ENCODE assay signal across 24 mouse cellular contexts in genomic region chr7:125645413-125645812, GRCm38 (mm10). TPM values are rescaled to one million over a fixed set of nuclear protein-coding genes. Genes with fewer than 3 reads are reported as not detected.
DNase-seq lines count a peak whose midpoint lies in the region; ATAC-seq and TF ChIP-seq lines count a peak whose summit lies in the region.
"Had no signal": no experiment of that assay in that cellular context is flagged by ENCODE, and none has a peak within 500 bp of the region (broad histone marks: within the 10 kb centered on the region; RNA-seq: fewer than 3 reads in every experiment).

No protein-coding gene starts in this region.

- H3K9ac ChIP-seq in embryonic facial prominence, embryonic 14.5 days (ENCODE audit: low read depth, low read length): no peak overlapping the region
- H3K9ac ChIP-seq in intestine, postnatal 0 days (ENCODE audit: low read depth, low read length): no peak overlapping the region
- no peak overlapping the region for H3K9ac ChIP-seq in intestine, embryonic 16.5 days (ENCODE audit: low read depth, low read length)
- H3K9ac ChIP-seq in midbrain, postnatal 0 days (replicated peaks; ENCODE audit: low read length, poor library complexity, severe bottlenecking): no peak overlapping the region
- no peak overlapping the region for H3K9ac ChIP-seq in midbrain, embryonic 11.5 days (ENCODE audit: low read length)
- H3K9ac ChIP-seq: embryonic facial prominence, embryonic 15.5 days; heart, embryonic 13.5 days; hindbrain, embryonic 12.5 days had no signal

- H3K27ac ChIP-seq in embryonic facial prominence, embryonic 14.5 days (replicated peaks; ENCODE audit: low read depth, low read length): no peak overlapping the region
- H3K27ac ChIP-seq in embryonic facial prominence, embryonic 10.5 days (replicated peaks): no peak overlapping the region
- 0 out of 2 replicates have a peak overlapping the region, but pooled peaks have one; percentile 15 for H3K27ac ChIP-seq in intestine, postnatal 0 days (ENCODE audit: low read depth, low read length)
- H3K27ac ChIP-seq in intestine, embryonic 16.5 days (ENCODE audit: low read length): no peak overlapping the region
- no peak overlapping the region for H3K27ac ChIP-seq in midbrain, postnatal 0 days (ENCODE audit: low read depth, low read length)
- no peak overlapping the region for H3K27ac ChIP-seq in midbrain, embryonic 11.5 days (ENCODE audit: low read depth, low read length)
- H3K27ac ChIP-seq: embryonic facial prominence, embryonic 15.5 days; forebrain, embryonic 10.5 days; gastrocnemius, adult 2 months; heart, embryonic 13.5 days; hindbrain, embryonic 12.5 days had no signal

- TF ChIP-seq CTCF in intestine, postnatal 0 days (IDR thresholded peaks at IDR 0.05; ENCODE audit: low read depth): no peak
- no peak for TF ChIP-seq CTCF in midbrain, postnatal 0 days (IDR thresholded peaks at IDR 0.05)

- no peak overlapping the region for H3K4me2 ChIP-seq in embryonic facial prominence, embryonic 14.5 days (ENCODE audit: low read depth, low read length)
- H3K4me2 ChIP-seq in intestine, postnatal 0 days (replicated peaks; ENCODE audit: low read depth): no peak overlapping the region
- H3K4me2 ChIP-seq in intestine, embryonic 16.5 days (ENCODE audit: low read depth, low read length): no peak overlapping the region
- H3K4me2 ChIP-seq in midbrain, postnatal 0 days (ENCODE audit: low read depth, low read length, poor library complexity, severe bottlenecking): no peak overlapping the region
- no peak overlapping the region for H3K4me2 ChIP-seq in midbrain, embryonic 11.5 days
- H3K4me2 ChIP-seq: embryonic facial prominence, embryonic 15.5 days; heart, embryonic 13.5 days; hindbrain, embryonic 12.5 days had no signal

- ATAC-seq in embryonic facial prominence, embryonic 14.5 days (ENCODE audit: low read depth): no peak
- ATAC-seq in intestine, postnatal 0 days: no peak
- no peak for ATAC-seq in intestine, embryonic 16.5 days
- no peak for ATAC-seq in midbrain, postnatal 0 days (ENCODE audit: low FRiP score)
- ATAC-seq in midbrain, embryonic 11.5 days (ENCODE audit: low FRiP score): no peak
- ATAC-seq: CD4-positive, CD25-positive, alpha-beta regulatory T cell, adult 4 months; forebrain, embryonic 16.5 days; hindbrain, embryonic 16.5 days had no signal

- H3K27me3 ChIP-seq in embryonic facial prominence, embryonic 14.5 days (replicated peaks; ENCODE audit: control insufficient read depth, insufficient read depth, low read length): no peaks in the 10 kb centered on the region
- no peaks in the 10 kb centered on the region for H3K27me3 ChIP-seq in embryonic facial prominence, embryonic 10.5 days (replicated peaks; ENCODE audit: low read depth, poor library complexity, severe bottlenecking)
- H3K27me3 ChIP-seq in intestine, postnatal 0 days (replicated peaks; ENCODE audit: control insufficient read depth, insufficient read depth, low read length): no peaks in the 10 kb centered on the region
- no peaks in the 10 kb centered on the region for H3K27me3 ChIP-seq in intestine, embryonic 16.5 days (replicated peaks; ENCODE audit: control insufficient read depth, insufficient read depth, low read length)
- no peaks in the 10 kb centered on the region for H3K27me3 ChIP-seq in midbrain, postnatal 0 days (ENCODE audit: insufficient read depth, low read length)
- no peaks in the 10 kb centered on the region for H3K27me3 ChIP-seq in midbrain, embryonic 11.5 days (ENCODE audit: control insufficient read depth, insufficient read depth, low read length)
- H3K27me3 ChIP-seq: embryonic facial prominence, embryonic 15.5 days; heart, embryonic 13.5 days; hindbrain, embryonic 12.5 days had no signal

- no peak overlapping the region for H3K4me3 ChIP-seq in embryonic facial prominence, embryonic 14.5 days (ENCODE audit: low read depth, low read length)
- H3K4me3 ChIP-seq in embryonic facial prominence, embryonic 10.5 days: no peak overlapping the region
- no peak overlapping the region for H3K4me3 ChIP-seq in intestine, postnatal 0 days (ENCODE audit: low read depth, low read length)
- H3K4me3 ChIP-seq in intestine, embryonic 16.5 days (ENCODE audit: low read length): no peak overlapping the region
- no peak overlapping the region for H3K4me3 ChIP-seq in midbrain, postnatal 0 days (ENCODE audit: low read depth, low read length)
- H3K4me3 ChIP-seq in midbrain, embryonic 11.5 days (ENCODE audit: low read depth, low read length): no peak overlapping the region
- H3K4me3 ChIP-seq: embryonic facial prominence, embryonic 15.5 days; erythroblast, embryonic 14.5 days; forebrain, embryonic 10.5 days; gastrocnemius, adult 2 months; heart, embryonic 13.5 days; hindbrain, embryonic 12.5 days had no signal

- 88% methylated on average over 7 of the region's 7 CpGs for WGBS in embryonic facial prominence, embryonic 14.5 days
- WGBS in embryonic facial prominence, embryonic 10.5 days: 90% methylated on average over 7 of the region's 7 CpGs
- WGBS in intestine, postnatal 0 days: 87% methylated on average over 7 of the region's 7 CpGs
- 86% methylated on average over 7 of the region's 7 CpGs for WGBS in intestine, embryonic 16.5 days
- 81% methylated on average over 7 of the region's 7 CpGs for WGBS in midbrain, postnatal 0 days
- WGBS in midbrain, embryonic 11.5 days: 95% methylated on average over 7 of the region's 7 CpGs

- peaks cover 98% of the 10 kb centered on the region for H3K36me3 ChIP-seq in embryonic facial prominence, embryonic 14.5 days (ENCODE audit: control insufficient read depth, insufficient read depth, low read length)
- H3K36me3 ChIP-seq in embryonic facial prominence, embryonic 10.5 days (replicated peaks): peaks cover 100% of the 10 kb centered on the region
- H3K36me3 ChIP-seq in intestine, postnatal 0 days (ENCODE audit: control insufficient read depth, insufficient read depth): peaks cover 98% of the 10 kb centered on the region
- peaks cover 55% of the 10 kb centered on the region for H3K36me3 ChIP-seq in intestine, embryonic 16.5 days (ENCODE audit: control insufficient read depth, insufficient read depth, low read length)
- peaks cover 94% of the 10 kb centered on the region for H3K36me3 ChIP-seq in midbrain, postnatal 0 days (ENCODE audit: insufficient read depth, low read length)
- H3K36me3 ChIP-seq in midbrain, embryonic 11.5 days (ENCODE audit: control insufficient read depth, insufficient read depth, low read length): peaks cover 54% of the 10 kb centered on the region

- peak; percentile 10 for DNase-seq in embryonic facial prominence, embryonic 14.5 days (ENCODE audit: low spot score)
- no peak for DNase-seq in embryonic facial prominence, embryonic 10.5 days (ENCODE audit: low spot score)
- peak; percentile 38 for DNase-seq in midbrain, postnatal 0 days (ENCODE audit: low spot score)
- no peak for DNase-seq in midbrain, embryonic 11.5 days (ENCODE audit: low spot score, missing footprints)
- DNase-seq in ovary, postnatal 10 days (ENCODE audit: low spot score): no peak
- DNase-seq: adrenal gland, postnatal 10 days; B cell, adult 2 months; cerebellum, adult 18-20 months; cerebellum, adult 9-11 months; cerebellum, postnatal 36 days; gastrocnemius, adult 2 months; gastrocnemius, postnatal 25 days; heart, postnatal 36 days had no signal

- no peaks in the 10 kb centered on the region for H3K4me1 ChIP-seq in embryonic facial prominence, embryonic 14.5 days (ENCODE audit: control insufficient read depth, insufficient read depth, low read length)
- H3K4me1 ChIP-seq in embryonic facial prominence, embryonic 10.5 days: no peaks in the 10 kb centered on the region
- no peaks in the 10 kb centered on the region for H3K4me1 ChIP-seq in intestine, postnatal 0 days (replicated peaks; ENCODE audit: control insufficient read depth, insufficient read depth, low read length)
- no peaks in the 10 kb centered on the region for H3K4me1 ChIP-seq in intestine, embryonic 16.5 days (ENCODE audit: control insufficient read depth, insufficient read depth, low read length)
- no peaks in the 10 kb centered on the region for H3K4me1 ChIP-seq in midbrain, postnatal 0 days (ENCODE audit: insufficient read depth, low read length)
- H3K4me1 ChIP-seq in midbrain, embryonic 11.5 days (ENCODE audit: control insufficient read depth, insufficient read depth, low read length): no peaks in the 10 kb centered on the region
- H3K4me1 ChIP-seq: embryonic facial prominence, embryonic 15.5 days; forebrain, embryonic 10.5 days; hindbrain, embryonic 12.5 days had no signal

- no peaks in the 10 kb centered on the region for H3K9me3 ChIP-seq in embryonic facial prominence, embryonic 14.5 days (ENCODE audit: control insufficient read depth, low read length)
- no peaks in the 10 kb centered on the region for H3K9me3 ChIP-seq in embryonic facial prominence, embryonic 10.5 days
- no peaks in the 10 kb centered on the region for H3K9me3 ChIP-seq in intestine, postnatal 0 days (ENCODE audit: control insufficient read depth)
- no peaks in the 10 kb centered on the region for H3K9me3 ChIP-seq in intestine, embryonic 16.5 days (ENCODE audit: control insufficient read depth, low read length)
- no peaks in the 10 kb centered on the region for H3K9me3 ChIP-seq in midbrain, postnatal 0 days (ENCODE audit: low read length)
- H3K9me3 ChIP-seq in midbrain, embryonic 11.5 days (ENCODE audit: control insufficient read depth, low read length): no peaks in the 10 kb centered on the region
- H3K9me3 ChIP-seq: embryonic facial prominence, embryonic 15.5 days; forebrain, embryonic 10.5 days; G1E; heart, embryonic 13.5 days; hindbrain, embryonic 12.5 days had no signal

RNA-seq across cellular contexts. Expression of gene Il21r, which starts 42.2 kb away (rescaled TPM):
- polyA plus RNA-seq in embryonic facial prominence, embryonic 14.5 days (2014; fragmentation: Nextera tagmentation; extraction: Ambion mirVana): 0.26 and 0.46 TPM in 2 replicates
- 0.35 and 0.38 TPM in 2 replicates for polyA plus RNA-seq in embryonic facial prominence, embryonic 10.5 days (2016; fragmentation: Nextera tagmentation; extraction: Ambion mirVana)
- polyA plus RNA-seq in intestine, postnatal 0 days (2015; fragmentation: Nextera tagmentation; extraction: Ambion mirVana): 0.08 and 0.09 TPM in 2 replicates
- 0.38 and 0.59 TPM in 2 replicates for polyA plus RNA-seq in intestine, embryonic 16.5 days (2015; fragmentation: Nextera tagmentation; extraction: Ambion mirVana)
- total RNA-seq in midbrain, postnatal 0 days (2014; rRNA removed): 0.44 and 0.61 TPM in 2 replicates
- 0.21 and 0.44 TPM in 2 replicates for polyA plus RNA-seq in midbrain, postnatal 0 days (2015; fragmentation: Nextera tagmentation; extraction: Ambion mirVana)
- polyA plus RNA-seq in midbrain, embryonic 11.5 days (2014; fragmentation: Nextera tagmentation; extraction: Ambion mirVana): 0.36 and 0.43 TPM in 2 replicates
- total RNA-seq: gastrocnemius, adult 2 months had no signal

Comparison
In these comparisons a context has a peak if more than half of its experiments do, and no peak if none do; other contexts are left out.
1. DNase-seq: peak in embryonic facial prominence, embryonic 14.5 days (single experiment) and midbrain, postnatal 0 days (single experiment); none in embryonic facial prominence, embryonic 10.5 days (single experiment), midbrain, embryonic 11.5 days (single experiment) and ovary, postnatal 10 days (single experiment).